Mouse (Mus musculus) cerebellum, adult 11-12 months (tissue): ENCODE results near the gene Ncmap.
A peak's percentile ranks its signal among the peaks of the same experiment; 100 is the strongest.

Experiments
- DNase-seq: peaks from one replicate; pipeline ENCODE4 v3.0.0; 2022

Ncmap gene

GRCm38 (mm10) chr4:135397991-135398390 is at the start of gene Ncmap:
Ncmap (minus strand) TSS chr4:135398227.
- no peak for DNase-seq

- DNase-seq = no peak
These were observed 44.4 kb upstream of the Ncmap start for GRCm38 (mm10) chr4:135442473-135442872.

DNA sequence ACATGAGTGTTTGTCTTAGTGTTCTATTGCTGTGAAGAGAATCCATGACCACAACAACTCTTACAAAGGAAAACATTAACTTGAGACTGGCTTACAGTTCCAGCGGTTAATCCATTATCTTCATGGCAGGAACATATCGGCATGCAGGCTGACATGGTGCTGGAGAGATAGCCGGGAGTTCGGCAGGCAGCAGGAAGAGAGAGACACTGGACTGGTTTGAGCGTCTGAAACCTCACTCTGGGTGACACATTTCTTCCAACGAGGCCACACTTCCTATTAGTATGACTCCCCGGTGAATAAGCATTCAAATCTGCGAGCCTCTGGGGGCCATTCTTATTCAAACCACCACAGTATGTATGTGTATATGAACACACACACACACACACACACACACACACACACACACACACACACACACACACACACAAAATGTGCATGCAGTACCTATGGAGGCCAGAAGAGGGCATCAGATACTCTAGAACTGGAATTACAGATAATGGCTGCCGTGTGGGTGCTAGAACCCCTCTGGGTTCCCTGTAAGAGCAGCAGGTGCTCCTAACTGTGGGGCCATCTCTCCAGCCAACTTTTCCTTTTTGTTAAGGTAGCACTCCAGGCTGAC is 42.0 kb upstream of the Ncmap start:
- DNase-seq = no peak

GRCm38 (mm10) chr4:135439188-135439647 is 41.2 kb upstream of the Ncmap start:
- DNase-seq = no peak

- no peak for DNase-seq
These were observed 39.9 kb upstream of the Ncmap start for GRCm38 (mm10) chr4:135437924-135438323.

DNA sequence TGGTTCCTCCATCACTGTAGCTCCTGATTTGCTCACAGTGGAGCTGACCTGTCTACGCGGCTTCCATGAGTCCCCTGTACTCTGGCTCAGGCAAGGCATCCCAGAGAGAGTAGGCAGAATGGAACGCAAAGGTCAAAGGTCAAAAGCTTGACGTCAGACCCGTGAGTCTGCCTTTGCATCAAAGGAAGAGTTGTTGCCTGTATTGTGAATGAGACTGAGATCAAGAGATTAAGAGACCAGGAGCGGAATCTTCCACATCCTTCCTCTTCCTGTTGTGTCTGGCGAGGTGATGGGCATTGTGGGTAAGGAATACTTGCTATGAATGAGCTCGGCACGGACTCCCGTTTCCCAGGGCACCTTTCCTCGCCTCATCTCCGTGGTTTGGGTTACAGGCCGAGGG is 38.3 kb upstream of the Ncmap start:
- no peak for DNase-seq

DNA sequence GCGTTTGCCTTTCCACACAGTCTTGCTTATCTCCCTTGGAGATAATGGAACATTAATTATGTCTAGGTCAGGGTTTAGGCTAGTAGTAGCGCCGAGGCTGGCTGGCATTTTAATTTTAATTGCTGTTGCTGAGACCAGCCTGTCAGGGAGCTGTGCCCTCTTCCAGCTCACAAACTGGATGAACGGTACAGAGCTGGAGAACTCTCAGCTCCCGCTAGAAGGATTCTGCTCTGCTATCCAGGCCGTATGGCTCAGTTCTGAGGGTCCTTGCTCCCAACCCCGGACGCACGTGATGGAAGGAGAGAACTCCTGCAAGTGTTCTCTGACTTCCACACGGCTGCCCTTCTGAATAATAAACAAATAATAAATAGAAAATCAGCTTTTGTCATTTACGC is 36.4 kb upstream of the Ncmap start:
- DNase-seq = no peak

DNA sequence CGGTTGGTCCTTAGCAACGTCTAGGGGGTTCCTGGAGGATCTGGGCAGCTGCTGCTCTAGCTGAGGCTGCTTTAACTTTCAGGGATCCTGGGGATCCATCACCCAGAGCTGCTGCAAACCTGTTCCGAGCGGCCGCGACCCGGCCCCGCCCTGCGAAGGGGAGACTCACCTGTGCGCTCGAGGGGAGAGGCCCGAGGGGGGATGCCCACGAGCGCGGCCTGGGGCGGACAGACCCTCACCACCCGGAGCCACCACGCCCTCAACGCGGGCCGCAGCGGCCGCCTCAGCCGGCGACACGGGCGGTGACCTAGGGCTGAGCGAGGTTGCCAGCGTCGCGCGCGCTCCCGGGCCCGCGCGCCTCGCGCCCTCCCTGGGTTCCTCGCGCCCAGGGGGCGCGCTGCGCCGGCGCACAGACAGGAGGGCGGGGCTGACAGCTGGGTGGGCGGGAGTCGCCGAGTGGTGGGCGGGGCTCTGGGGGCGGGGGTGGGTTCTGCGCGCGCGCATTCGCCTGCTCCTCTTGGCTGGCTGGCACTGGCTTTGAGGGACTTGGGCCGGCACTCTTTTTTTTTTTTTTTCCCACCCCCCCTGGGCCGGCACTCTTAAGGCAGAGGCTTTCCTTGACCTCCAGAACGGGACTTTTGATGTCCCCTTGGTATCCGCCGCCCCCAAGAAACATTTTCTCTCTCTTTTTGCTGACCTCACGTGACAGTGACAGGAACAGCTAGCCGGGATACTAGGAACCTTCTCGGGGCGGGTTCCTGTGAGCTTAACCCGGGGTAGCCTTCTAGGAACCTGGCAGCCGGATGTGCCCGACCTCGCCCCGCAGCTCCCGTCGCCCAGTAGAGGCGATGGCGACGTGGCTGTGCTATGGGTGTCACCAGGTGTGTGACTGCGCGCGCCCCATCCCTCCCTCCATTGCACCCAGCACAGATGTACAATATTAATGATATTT is 35.7 kb upstream of the Ncmap start, which contains the start of gene Rcan3:
TSS of gene Rcan3 (minus strand) at position 411 of the 952 bp plus-strand sequence.
- peak; percentile 78 for DNase-seq

- peak; percentile 64 for DNase-seq
These were observed 35.0 kb upstream of the Ncmap start for GRCm38 (mm10) chr4:135433086-135433442.

GRCm38 (mm10) chr4:135429990-135430760 is 32.1 kb upstream of the Ncmap start:
- peak; percentile 89 for DNase-seq

DNA sequence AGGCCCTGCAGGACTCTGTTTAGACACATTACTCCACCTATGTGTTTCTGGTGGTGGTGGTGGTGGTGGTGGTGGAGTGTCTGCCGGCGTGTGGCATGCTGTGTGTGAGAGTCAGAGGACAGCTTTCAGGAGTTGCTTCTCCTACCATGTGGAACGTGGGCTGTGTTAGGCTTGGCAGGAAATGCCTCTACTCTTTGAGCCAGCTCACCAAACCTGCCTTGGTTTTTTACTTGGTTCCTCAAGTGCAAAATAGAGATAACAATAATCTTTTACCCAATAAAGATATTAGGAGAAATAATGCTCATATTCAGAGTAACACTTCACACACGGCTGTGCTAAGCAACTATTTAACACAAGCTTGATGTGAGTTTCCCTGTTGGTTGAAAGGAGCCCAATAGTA is 31.4 kb upstream of the Ncmap start:
- no peak for DNase-seq

DNA sequence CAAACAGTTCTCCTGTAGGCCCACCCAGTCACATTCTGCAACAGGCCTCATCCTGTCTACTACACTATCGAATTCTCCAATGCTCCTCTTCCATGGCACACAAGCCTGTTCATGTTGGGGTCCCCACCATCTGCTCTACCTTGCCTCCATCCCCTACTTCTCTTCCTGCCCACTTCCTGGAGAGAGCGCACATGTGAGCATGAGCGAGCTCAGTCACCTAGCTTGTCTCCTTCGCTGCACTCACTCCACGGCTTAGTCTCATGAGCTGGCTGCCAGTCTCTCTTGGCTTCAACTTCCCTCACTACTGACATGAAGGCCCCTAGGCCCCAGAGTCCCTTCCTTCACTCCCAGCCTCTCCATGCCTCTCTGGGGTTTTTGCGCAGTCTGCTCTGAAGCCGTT is 28.6 kb upstream of the Ncmap start:
- DNase-seq = no peak

DNA sequence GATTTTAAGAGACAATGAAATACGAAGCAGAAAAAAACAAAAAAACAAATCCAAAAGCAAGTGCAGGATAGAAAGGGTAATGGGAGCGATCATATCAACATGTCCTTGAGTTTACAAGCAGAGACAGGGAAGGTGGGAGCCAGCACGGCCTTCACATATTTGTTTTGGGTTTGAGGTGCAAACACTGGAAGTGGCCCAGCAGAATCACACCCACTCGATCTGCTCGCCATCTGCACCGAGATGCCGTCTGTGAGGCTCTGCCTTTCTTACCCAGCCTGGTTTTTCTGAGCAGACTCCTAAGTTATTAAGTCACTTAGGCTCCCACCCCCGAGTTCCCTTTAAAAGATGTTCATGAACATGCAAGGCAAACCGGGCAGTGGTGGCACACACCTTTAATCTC is 27.6 kb upstream of the Ncmap start:
- DNase-seq = peak; percentile 72

DNA sequence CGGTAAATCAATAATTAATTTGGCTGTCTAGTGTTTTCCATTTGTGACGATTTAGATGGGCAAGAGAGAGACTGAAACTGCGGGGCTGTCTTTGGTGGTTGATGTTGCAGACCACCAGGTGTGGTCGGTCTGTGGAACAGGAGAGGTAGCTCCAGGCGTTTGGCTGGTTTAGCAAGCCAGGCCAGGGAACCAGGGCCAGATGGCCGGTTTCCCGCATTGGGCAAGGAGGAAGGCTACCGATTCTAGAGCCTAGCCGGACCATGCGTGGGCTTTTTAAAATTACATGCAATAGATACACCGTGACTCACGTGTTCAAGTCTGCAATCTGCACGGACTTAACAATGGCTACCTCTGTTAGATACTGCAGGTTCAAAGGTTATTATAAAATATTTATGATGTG is 22.9 kb upstream of the Ncmap start:
- DNase-seq = peak; percentile 69

DNA sequence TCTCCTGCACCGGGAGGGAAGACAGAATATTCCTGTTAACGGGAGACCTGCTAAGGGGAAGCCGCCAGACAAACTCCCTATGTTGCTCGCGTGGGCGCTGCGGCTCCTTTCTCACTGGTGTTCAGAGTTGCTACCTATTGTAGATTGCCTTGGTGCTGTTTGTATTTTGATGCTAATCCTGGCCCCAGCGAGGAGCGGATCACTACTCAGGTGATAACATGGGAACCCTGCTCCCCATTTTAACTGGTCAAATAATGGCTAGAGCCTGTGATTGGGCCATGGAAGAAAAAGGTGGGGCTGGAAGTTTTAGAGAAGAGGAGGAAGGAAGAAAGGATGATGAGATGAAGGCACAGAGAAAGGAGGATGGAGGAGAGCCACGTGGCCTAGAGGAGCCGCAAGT is 22.4 kb upstream of the Ncmap start:
- DNase-seq = no peak

DNA sequence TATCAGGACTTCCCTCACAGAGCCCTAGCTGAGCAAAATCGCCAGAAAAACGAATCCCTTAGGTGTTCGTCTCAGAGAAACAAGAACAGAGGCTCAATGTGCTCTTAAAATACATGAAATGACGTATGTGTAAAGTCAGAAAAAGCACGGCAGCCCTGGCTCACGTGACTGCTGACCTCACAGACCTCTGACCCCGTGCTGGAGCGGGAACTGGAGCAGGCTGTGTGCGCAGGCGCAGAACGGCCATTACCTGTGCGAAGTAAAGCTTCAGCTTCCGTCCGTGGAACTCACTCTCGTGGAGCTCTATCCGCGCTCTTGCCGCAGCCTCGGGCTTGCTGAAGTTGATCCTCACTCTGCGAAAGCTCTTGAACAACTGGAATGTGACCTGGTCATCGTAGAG is 22.0 kb upstream of the Ncmap start:
- DNase-seq = no peak

GRCm38 (mm10) chr4:135416367-135416766 is 18.3 kb upstream of the Ncmap start:
- DNase-seq = no peak

- DNase-seq = no peak
These were observed 15.5 kb upstream of the Ncmap start for GRCm38 (mm10) chr4:135413491-135413890.

- no peak for DNase-seq
These were observed 13.6 kb upstream of the Ncmap start for GRCm38 (mm10) chr4:135411633-135412032.

DNA sequence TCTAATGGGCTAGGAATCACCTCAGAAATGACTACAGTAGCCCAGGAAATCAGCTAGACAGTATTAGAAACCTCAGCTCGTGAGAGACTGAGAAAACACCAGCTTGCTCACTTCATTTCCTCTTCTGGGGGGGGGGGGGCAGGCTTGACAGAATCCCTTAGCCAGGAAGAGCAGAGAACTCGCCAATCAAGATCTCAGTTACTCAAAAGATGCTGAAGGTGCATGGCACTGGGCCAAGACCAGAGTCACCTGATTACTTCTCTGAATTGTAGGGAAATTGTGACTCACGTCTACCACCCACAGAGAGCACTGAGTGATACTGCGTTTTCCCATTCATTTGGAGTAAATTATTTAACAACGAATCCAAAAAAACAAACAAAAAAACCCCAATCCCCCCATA is 8.2 kb upstream of the Ncmap start:
- DNase-seq = no peak

DNA sequence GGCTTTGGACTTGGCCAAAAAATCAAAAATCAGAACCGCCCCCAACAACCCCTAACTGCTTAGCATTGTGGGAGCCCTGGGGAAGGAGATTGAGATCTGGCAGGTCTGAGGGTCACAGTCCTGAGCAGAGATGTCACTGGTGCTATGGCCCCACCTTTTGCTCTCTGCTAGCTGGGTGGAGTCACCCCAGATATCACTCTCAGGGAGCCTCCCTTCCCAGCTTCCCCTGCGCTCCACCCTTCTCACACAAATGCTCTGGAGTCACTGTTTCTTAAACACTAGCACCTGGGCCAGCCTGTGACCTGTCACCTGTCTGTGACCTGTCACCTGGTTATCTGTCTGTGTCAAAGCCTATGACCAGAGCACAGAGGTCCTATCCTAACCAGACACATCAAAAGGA is 6.9 kb upstream of the Ncmap start:
- no peak for DNase-seq

GRCm38 (mm10) chr4:135404048-135404447 is 6.0 kb upstream of the Ncmap start:
- DNase-seq = no peak

- no peak for DNase-seq
These were observed 3.9 kb upstream of the Ncmap start for GRCm38 (mm10) chr4:135401881-135402280.
